Mouse (Mus musculus): ENCODE results near the gene Krt83. TPM values are rescaled to one million over a fixed set of nuclear protein-coding genes. Genes with fewer than 3 reads are reported as not detected.
"Not testable (repeated sequence)": the region's sequence is repeated elsewhere in the genome, so short reads cannot be mapped to it uniquely, and the experiment has no call there.

Gene Krt83
- not detected in 2 replicates for polyA plus RNA-seq (2012; ENCODE audit: insufficient read depth, insufficient read length, missing spikeins)

GRCm38 (mm10) chr15:101491431-101491830, at the start of gene Krt83:
Krt83 (minus strand) TSS chr15:101491512.
- H3K4me3 ChIP-seq (ENCODE audit: insufficient read depth, low read depth, low read length): no peak within 1 kb of the TSS
- no peaks in the 10 kb centered on the region for H3K4me1 ChIP-seq (ENCODE audit: control insufficient read depth, insufficient read depth, insufficient read length, low read length)
- no peak within 1 kb of the TSS for H3K27ac ChIP-seq (replicated peaks; ENCODE audit: low read depth, low read length)

GRCm38 (mm10) chr15:101538580-101538900, 47.2 kb upstream of the Krt83 start:
- no peaks in the 10 kb centered on the region for H3K4me1 ChIP-seq (ENCODE audit: control insufficient read depth, insufficient read depth, insufficient read length, low read length)
- no peak overlapping the region for H3K4me3 ChIP-seq (ENCODE audit: insufficient read depth, low read depth, low read length)
- H3K27ac ChIP-seq (replicated peaks; ENCODE audit: low read depth, low read length): no peak overlapping the region

GRCm38 (mm10) chr15:101537864-101538579, 46.7 kb upstream of the Krt83 start:
- no peaks in the 10 kb centered on the region for H3K4me1 ChIP-seq (ENCODE audit: control insufficient read depth, insufficient read depth, insufficient read length, low read length)
- H3K27ac ChIP-seq (replicated peaks; ENCODE audit: low read depth, low read length): no peak overlapping the region
- no peak overlapping the region for H3K4me3 ChIP-seq (ENCODE audit: insufficient read depth, low read depth, low read length)

- no peak overlapping the region for H3K4me3 ChIP-seq (ENCODE audit: insufficient read depth, low read depth, low read length)
- no peak overlapping the region for H3K27ac ChIP-seq (replicated peaks; ENCODE audit: low read depth, low read length)
- H3K4me1 ChIP-seq (ENCODE audit: control insufficient read depth, insufficient read depth, insufficient read length, low read length): no peaks in the 10 kb centered on the region
Measured at GRCm38 (mm10) chr15:101536054-101536850, 44.9 kb upstream of the Krt83 start.

- Histone ChIP-seq H3K4me1 (ENCODE audit: control insufficient read depth, insufficient read depth, insufficient read length, low read length) (no peaks in the 10 kb centered on the region), H3K4me3 (ENCODE audit: insufficient read depth, low read depth, low read length) (no peak within 1 kb of the TSS), H3K27ac (replicated peaks; ENCODE audit: low read depth, low read length) (no peak within 1 kb of the TSS)
Measured at GRCm38 (mm10) chr15:101532720-101533119, 41.4 kb upstream of the Krt83 start, which contains the start of gene Krt84. Krt84 (minus strand) TSS chr15:101532820.

- H3K27ac ChIP-seq (replicated peaks; ENCODE audit: low read depth, low read length): no peak overlapping the region
- H3K4me1 ChIP-seq (ENCODE audit: control insufficient read depth, insufficient read depth, insufficient read length, low read length): no peaks in the 10 kb centered on the region
- no peak overlapping the region for H3K4me3 ChIP-seq (ENCODE audit: insufficient read depth, low read depth, low read length)
Measured at GRCm38 (mm10) chr15:101522556-101523232, 31.4 kb upstream of the Krt83 start.

GRCm38 (mm10) chr15:101519792-101520191, 28.5 kb upstream of the Krt83 start:
- Histone ChIP-seq H3K4me1 (ENCODE audit: control insufficient read depth, insufficient read depth, insufficient read length, low read length) (no peaks in the 10 kb centered on the region), H3K4me3 (ENCODE audit: insufficient read depth, low read depth, low read length) (no peak overlapping the region), H3K27ac (replicated peaks; ENCODE audit: low read depth, low read length) (no peak overlapping the region)

GRCm38 (mm10) chr15:101517161-101517560, 25.8 kb upstream of the Krt83 start, which contains the start of gene Gm49425:
Gm49425 (minus strand) TSS chr15:101517261.
- H3K4me1 ChIP-seq (ENCODE audit: control insufficient read depth, insufficient read depth, insufficient read length, low read length); H3K4me3 ChIP-seq (ENCODE audit: insufficient read depth, low read depth, low read length); H3K27ac ChIP-seq (replicated peaks; ENCODE audit: low read depth, low read length): not testable (repeated sequence)

GRCm38 (mm10) chr15:101508247-101508646, 16.9 kb upstream of the Krt83 start:
- no peak overlapping the region for H3K27ac ChIP-seq (replicated peaks; ENCODE audit: low read depth, low read length)
- H3K4me1 ChIP-seq (ENCODE audit: control insufficient read depth, insufficient read depth, insufficient read length, low read length): no peaks in the 10 kb centered on the region
- no peak overlapping the region for H3K4me3 ChIP-seq (ENCODE audit: insufficient read depth, low read depth, low read length)

GRCm38 (mm10) chr15:101506896-101507758, 15.8 kb upstream of the Krt83 start:
- no peaks in the 10 kb centered on the region for H3K4me1 ChIP-seq (ENCODE audit: control insufficient read depth, insufficient read depth, insufficient read length, low read length)

GRCm38 (mm10) chr15:101497181-101497580, 5.9 kb upstream of the Krt83 start:
- Histone ChIP-seq H3K27ac (replicated peaks; ENCODE audit: low read depth, low read length) (no peak overlapping the region), H3K4me3 (ENCODE audit: insufficient read depth, low read depth, low read length) (no peak overlapping the region), H3K4me1 (ENCODE audit: control insufficient read depth, insufficient read depth, insufficient read length, low read length) (no peaks in the 10 kb centered on the region)

More at GRCm38 (mm10) chr15:101506896-101507758, 15.8 kb upstream of the Krt83 start:
- H3K4me3 ChIP-seq (ENCODE audit: insufficient read depth, low read depth, low read length): no peak overlapping the region
- no peak overlapping the region for H3K27ac ChIP-seq (replicated peaks; ENCODE audit: low read depth, low read length)

- Histone ChIP-seq H3K4me3 (ENCODE audit: insufficient read depth, low read depth, low read length) (no peak overlapping the region), H3K27ac (replicated peaks; ENCODE audit: low read depth, low read length) (no peak overlapping the region), H3K4me1 (ENCODE audit: control insufficient read depth, insufficient read depth, insufficient read length, low read length) (no peaks in the 10 kb centered on the region)
Measured at GRCm38 (mm10) chr15:101495266-101495665, 4.0 kb upstream of the Krt83 start.

GRCm38 (mm10) chr15:101494203-101494602, 2.9 kb upstream of the Krt83 start:
- H3K27ac ChIP-seq (replicated peaks; ENCODE audit: low read depth, low read length): no peak overlapping the region
- no peak overlapping the region for H3K4me3 ChIP-seq (ENCODE audit: insufficient read depth, low read depth, low read length)
- no peaks in the 10 kb centered on the region for H3K4me1 ChIP-seq (ENCODE audit: control insufficient read depth, insufficient read depth, insufficient read length, low read length)

GRCm38 (mm10) chr15:101493713-101494112, 2.4 kb upstream of the Krt83 start:
- H3K4me3 ChIP-seq (ENCODE audit: insufficient read depth, low read depth, low read length): no peak overlapping the region

More at GRCm38 (mm10) chr15:101493713-101494112, 2.4 kb upstream of the Krt83 start:
- Histone ChIP-seq H3K27ac (replicated peaks; ENCODE audit: low read depth, low read length) (no peak overlapping the region), H3K4me1 (ENCODE audit: control insufficient read depth, insufficient read depth, insufficient read length, low read length) (no peaks in the 10 kb centered on the region)

All from brown adipose tissue, adult 24 weeks (tissue).